Comparison of ENCODE assay signal across 23 mouse cellular contexts in the genomic region with DNA sequence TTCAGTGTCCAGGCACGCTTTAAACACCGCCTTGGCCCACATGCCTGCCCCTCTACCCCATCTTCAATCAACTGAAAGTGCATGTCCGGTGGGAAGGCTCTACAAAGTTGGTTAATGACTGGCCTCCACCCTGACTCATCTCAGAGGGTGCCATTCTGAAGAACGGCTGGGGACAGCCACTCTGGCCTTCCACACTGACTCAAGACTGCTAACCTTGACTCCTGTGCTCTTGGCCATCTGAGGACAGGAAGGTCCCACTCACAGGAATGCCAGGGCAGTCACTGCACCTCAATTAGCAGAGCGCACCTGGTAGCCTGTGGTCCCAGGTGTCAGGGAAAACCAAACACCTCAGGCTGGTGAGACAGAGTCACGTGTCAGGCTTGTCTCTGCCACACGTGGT.
"Had no signal": no experiment of that assay in that cellular context is flagged by ENCODE, and none has a peak within 500 bp of the region (broad histone marks: within the 10 kb centered on the region; RNA-seq: fewer than 3 reads in every experiment).

No protein-coding gene starts in this region.

- H3K27me3 ChIP-seq: kidney, embryonic 15.5 days; limb, embryonic 12.5 days; limb, embryonic 15.5 days; midbrain, embryonic 12.5 days; midbrain, embryonic 15.5 days; neural tube, embryonic 12.5 days; neural tube, embryonic 15.5 days had no signal

- H3K9me3 ChIP-seq: kidney, embryonic 15.5 days; limb, embryonic 12.5 days; limb, embryonic 15.5 days; midbrain, embryonic 12.5 days; midbrain, embryonic 15.5 days; neural tube, embryonic 12.5 days; neural tube, embryonic 15.5 days had no signal

- H3K27ac ChIP-seq: kidney, embryonic 15.5 days; limb, embryonic 12.5 days; limb, embryonic 15.5 days; liver, embryonic 14.5 days; macrophage; midbrain, embryonic 12.5 days; midbrain, embryonic 15.5 days; neural tube, embryonic 12.5 days; neural tube, embryonic 15.5 days; stomach, postnatal 0 days had no signal

- DNase-seq: kidney, adult 8-10 months; kidney, postnatal 10 days; kidney, postnatal 36 days; layer of hippocampus, postnatal 36 days; left cerebral cortex, postnatal 4 days; liver, postnatal 0 days; lung, embryonic 14.5 days; right cerebral cortex, adult 18-20 months; right cerebral cortex, postnatal 14 days; right cerebral cortex, postnatal 4 days; thymus, postnatal 14 days had no signal

- H3K9ac ChIP-seq: kidney, embryonic 15.5 days; limb, embryonic 12.5 days; limb, embryonic 15.5 days; liver, embryonic 14.5 days; liver, postnatal 0 days; lung, embryonic 14.5 days; midbrain, embryonic 12.5 days; midbrain, embryonic 15.5 days; neural tube, embryonic 12.5 days; neural tube, embryonic 15.5 days had no signal

- ATAC-seq: liver, postnatal 0 days; lung, postnatal 0 days; midbrain, embryonic 15.5 days had no signal

- H3K36me3 ChIP-seq: kidney, embryonic 15.5 days; limb, embryonic 12.5 days; limb, embryonic 15.5 days; midbrain, embryonic 12.5 days; midbrain, embryonic 15.5 days; neural tube, embryonic 12.5 days; neural tube, embryonic 15.5 days had no signal

- H3K4me2 ChIP-seq: kidney, embryonic 15.5 days; limb, embryonic 12.5 days; limb, embryonic 15.5 days; liver, embryonic 11.5 days; lung, embryonic 14.5 days; midbrain, embryonic 12.5 days; midbrain, embryonic 15.5 days; neural tube, embryonic 12.5 days; neural tube, embryonic 15.5 days had no signal

- H3K4me3 ChIP-seq: kidney, embryonic 15.5 days; limb, embryonic 12.5 days; limb, embryonic 15.5 days; midbrain, embryonic 12.5 days; midbrain, embryonic 15.5 days; neural tube, embryonic 12.5 days; neural tube, embryonic 15.5 days had no signal
